Mouse (Mus musculus): ENCODE measurements around the gene Clca3a1. TPM values are rescaled to one million over a fixed set of nuclear protein-coding genes. Genes with fewer than 3 reads are reported as not detected.

Clca3a1 gene
- polyA plus RNA-seq, 1 experiment from 2014 or later, result 0.05 TPM

DNA sequence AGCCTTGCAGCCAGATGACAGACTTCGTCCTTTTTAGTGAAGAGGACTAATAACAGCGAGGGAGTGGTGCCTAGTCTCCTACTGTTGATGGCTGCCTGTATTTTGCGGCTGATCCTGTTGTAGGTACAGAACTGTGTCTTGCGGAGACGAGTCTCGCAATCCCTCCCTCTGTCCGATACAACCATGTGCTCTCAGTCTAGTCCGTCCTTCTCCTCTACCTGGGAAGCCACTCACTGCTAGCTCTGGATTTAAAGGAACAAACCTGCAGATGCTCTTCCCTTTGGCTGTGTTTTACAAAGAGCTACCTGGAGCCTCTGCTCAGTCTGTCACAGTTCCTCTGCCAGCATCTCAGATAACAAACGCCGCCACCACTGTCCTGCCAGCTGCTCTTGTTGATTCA lies 66.7 kb downstream of the Clca3a1 start:
- ATAC-seq (ENCODE audit: insufficient read depth, low FRiP score, low TSS enrichment) (no peak), DNase-seq (ENCODE audit: low spot score) (no peak)
- Histone ChIP-seq H3K4me2 (ENCODE audit: low read depth) (no peak overlapping the region), H3K9me3 (ENCODE audit: control insufficient read depth, low read length) (no peaks in the 10 kb centered on the region), H3K36me3 (ENCODE audit: control insufficient read depth, insufficient read depth, low read length) (peaks cover 11% of the 10 kb centered on the region), H3K4me1 (ENCODE audit: control insufficient read depth, insufficient read depth, low read length) (no peaks in the 10 kb centered on the region), H3K9ac (ENCODE audit: low read length) (no peak overlapping the region), H3K27ac (ENCODE audit: low read depth, low read length) (no peak overlapping the region), H3K27me3 (ENCODE audit: control insufficient read depth, insufficient read depth, low read length) (no peaks in the 10 kb centered on the region), H3K4me3 (ENCODE audit: low read depth, low read length) (no peak overlapping the region)
- WGBS, result 94% methylated on average over 10 of the region's 10 CpGs

DNA sequence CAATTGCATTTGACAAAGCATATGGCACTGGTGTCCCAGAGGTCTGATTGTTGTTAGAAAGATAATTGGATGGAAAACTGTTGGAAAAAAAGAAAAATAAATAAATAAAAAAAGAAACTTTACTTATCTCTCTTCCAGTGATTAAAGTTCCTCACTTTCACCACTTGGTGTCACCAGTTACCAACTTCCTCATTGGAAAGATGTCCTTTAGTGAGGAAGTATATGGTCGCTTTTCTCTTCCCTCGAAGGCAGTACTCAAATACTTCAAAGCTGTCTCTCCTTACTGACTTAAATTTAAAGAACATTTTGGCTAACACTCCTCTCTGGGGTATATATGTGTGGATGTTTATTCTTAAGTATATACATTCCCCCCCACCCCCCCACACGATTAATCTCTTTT lies 68.7 kb downstream of the Clca3a1 start:
- ATAC-seq (ENCODE audit: insufficient read depth, low FRiP score, low TSS enrichment), result no peak
- Histone ChIP-seq H3K36me3 (ENCODE audit: control insufficient read depth, insufficient read depth, low read length) (peaks cover 11% of the 10 kb centered on the region), H3K9me3 (ENCODE audit: control insufficient read depth, low read length) (no peaks in the 10 kb centered on the region), H3K4me1 (ENCODE audit: control insufficient read depth, insufficient read depth, low read length) (no peaks in the 10 kb centered on the region), H3K9ac (ENCODE audit: low read length) (no peak overlapping the region), H3K27me3 (ENCODE audit: control insufficient read depth, insufficient read depth, low read length) (no peaks in the 10 kb centered on the region), H3K4me2 (ENCODE audit: low read depth) (no peak overlapping the region), H3K4me3 (ENCODE audit: low read depth, low read length) (no peak overlapping the region), H3K27ac (ENCODE audit: low read depth, low read length) (no peak overlapping the region)
- DNase-seq (ENCODE audit: low spot score), result no peak
- WGBS, result 69% methylated on average over 3 of the region's 3 CpGs

DNA sequence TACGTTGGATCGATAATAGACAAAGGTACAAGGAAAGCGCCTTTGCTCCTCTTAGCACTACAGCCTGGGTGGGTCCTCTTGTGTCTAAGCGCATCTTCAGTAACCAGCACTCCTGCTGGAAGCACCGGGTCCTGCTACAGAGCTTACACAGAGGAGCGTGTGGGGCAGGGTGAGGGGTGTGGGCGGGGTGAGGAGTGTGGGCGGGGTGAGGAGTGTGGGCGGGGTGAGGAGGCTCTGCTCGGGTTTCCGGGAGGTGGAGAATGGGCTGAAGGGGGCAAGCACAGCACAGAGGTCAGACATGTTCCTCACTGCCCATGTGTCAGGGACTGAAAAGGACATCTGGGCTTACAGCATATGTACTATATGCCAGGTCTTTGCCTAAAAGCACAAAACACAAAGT lies 71.5 kb downstream of the Clca3a1 start:
- ATAC-seq (ENCODE audit: insufficient read depth, low FRiP score, low TSS enrichment), result peak; percentile 81
- 11% methylated on average over 11 of the region's 11 CpGs for WGBS
- Histone ChIP-seq H3K4me1 (ENCODE audit: control insufficient read depth, insufficient read depth, low read length) (no peaks in the 10 kb centered on the region), H3K4me2 (ENCODE audit: low read depth) (no peak overlapping the region), H3K9me3 (ENCODE audit: control insufficient read depth, low read length) (no peaks in the 10 kb centered on the region), H3K27ac (ENCODE audit: low read depth, low read length) (no peak overlapping the region), H3K4me3 (ENCODE audit: low read depth, low read length) (no peak overlapping the region), H3K27me3 (ENCODE audit: control insufficient read depth, insufficient read depth, low read length) (no peaks in the 10 kb centered on the region), H3K36me3 (ENCODE audit: control insufficient read depth, insufficient read depth, low read length) (peaks cover 4% of the 10 kb centered on the region), H3K9ac (ENCODE audit: low read length) (no peak overlapping the region)
- peak; percentile 61 for DNase-seq (ENCODE audit: low spot score)

DNA sequence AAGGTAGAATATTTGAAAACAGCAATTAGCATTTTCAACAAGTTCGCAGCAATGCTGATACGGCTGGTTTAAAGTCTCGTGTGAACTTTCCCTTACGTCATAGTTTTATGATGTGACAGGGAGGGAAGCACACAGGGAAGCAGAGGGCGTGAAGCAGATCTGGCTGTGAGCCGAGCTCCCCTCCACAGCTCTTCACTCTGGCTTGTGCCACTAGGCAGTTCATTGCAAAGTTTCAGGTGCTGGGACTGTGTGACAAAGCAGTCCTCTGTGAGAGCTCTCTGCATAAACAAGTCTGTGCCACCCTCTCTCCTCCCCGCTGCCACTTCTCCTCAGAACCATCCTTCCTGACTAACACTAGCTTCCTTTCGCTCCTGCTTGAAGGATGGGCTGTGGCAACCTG lies 72.5 kb downstream of the Clca3a1 start:
- DNase-seq (ENCODE audit: low spot score) (no peak), ATAC-seq (ENCODE audit: insufficient read depth, low FRiP score, low TSS enrichment) (0 out of 2 replicates have a peak, but pooled peaks have one; percentile 16)
- no peak overlapping the region for H3K4me3 ChIP-seq (ENCODE audit: low read depth, low read length)
- H3K4me2 ChIP-seq (ENCODE audit: low read depth), result no peak overlapping the region
- H3K27me3 ChIP-seq (ENCODE audit: control insufficient read depth, insufficient read depth, low read length), result no peaks in the 10 kb centered on the region
- 77% methylated on average over 8 of the region's 8 CpGs for WGBS
- H3K36me3 ChIP-seq (ENCODE audit: control insufficient read depth, insufficient read depth, low read length), result peaks cover 2% of the 10 kb centered on the region; the same call in 1 of the 2 replicates
- H3K9me3 ChIP-seq (ENCODE audit: control insufficient read depth, low read length), result no peaks in the 10 kb centered on the region
- no peaks in the 10 kb centered on the region for H3K4me1 ChIP-seq (ENCODE audit: control insufficient read depth, insufficient read depth, low read length)
- H3K27ac ChIP-seq (ENCODE audit: low read depth, low read length), result no peak overlapping the region
- no peak overlapping the region for H3K9ac ChIP-seq (ENCODE audit: low read length)

DNA sequence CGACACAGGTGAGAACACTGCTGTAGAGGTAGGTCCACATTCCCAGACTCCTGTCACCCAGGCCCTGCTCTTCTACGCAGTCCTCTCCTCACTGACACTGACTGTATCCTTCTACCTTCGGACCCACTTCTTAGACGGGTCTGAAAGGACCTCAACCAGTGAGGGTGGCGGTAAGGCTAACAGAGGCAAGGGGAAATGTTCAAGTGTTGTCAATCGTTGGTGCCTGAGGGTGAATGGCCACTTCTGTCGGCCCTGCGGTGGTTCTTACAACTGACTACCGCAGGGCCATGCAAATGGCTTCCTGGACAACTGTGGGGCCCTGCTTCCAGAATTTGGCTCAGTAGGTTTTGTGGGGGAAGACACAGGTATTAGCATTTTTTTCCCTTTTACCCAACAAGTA lies 73.2 kb downstream of the Clca3a1 start:
- WGBS, result 89% methylated on average over 9 of the region's 9 CpGs
- H3K4me3 ChIP-seq (ENCODE audit: low read depth, low read length), result no peak overlapping the region
- H3K4me2 ChIP-seq (ENCODE audit: low read depth), result no peak overlapping the region
- no peaks in the 10 kb centered on the region for H3K4me1 ChIP-seq (ENCODE audit: control insufficient read depth, insufficient read depth, low read length)
- no peaks in the 10 kb centered on the region for H3K36me3 ChIP-seq (ENCODE audit: control insufficient read depth, insufficient read depth, low read length)
- no peak overlapping the region for H3K9ac ChIP-seq (ENCODE audit: low read length)
- ATAC-seq (ENCODE audit: insufficient read depth, low FRiP score, low TSS enrichment) (no peak), DNase-seq (ENCODE audit: low spot score) (no peak)
- no peaks in the 10 kb centered on the region for H3K27me3 ChIP-seq (ENCODE audit: control insufficient read depth, insufficient read depth, low read length)
- no peaks in the 10 kb centered on the region for H3K9me3 ChIP-seq (ENCODE audit: control insufficient read depth, low read length)
- H3K27ac ChIP-seq (ENCODE audit: low read depth, low read length), result no peak overlapping the region

DNA sequence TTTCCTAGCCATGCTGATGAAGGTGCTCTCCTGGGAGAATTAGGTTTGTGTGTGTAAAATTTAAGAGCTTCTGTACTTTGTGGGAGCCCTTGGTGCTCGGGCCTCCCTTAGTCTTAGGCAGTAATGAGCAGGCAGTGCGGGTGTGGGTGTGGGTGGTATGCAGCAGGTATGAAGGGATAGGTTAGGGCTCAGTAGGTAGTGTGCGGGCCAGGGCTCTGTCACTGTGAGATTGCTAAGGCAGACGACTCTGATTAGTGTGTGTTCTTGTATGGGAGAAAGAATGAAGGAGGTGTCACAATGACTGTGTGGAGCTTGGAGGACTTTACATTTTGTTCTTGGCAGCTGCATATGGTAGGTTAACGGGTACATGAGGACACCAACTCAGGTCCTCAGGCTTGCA lies 74.6 kb downstream of the Clca3a1 start:
- no peak for ATAC-seq (ENCODE audit: insufficient read depth, low FRiP score, low TSS enrichment)
- Histone ChIP-seq H3K36me3 (ENCODE audit: control insufficient read depth, insufficient read depth, low read length) (no peaks in the 10 kb centered on the region), H3K4me2 (ENCODE audit: low read depth) (no peak overlapping the region), H3K9ac (ENCODE audit: low read length) (no peak overlapping the region), H3K27me3 (ENCODE audit: control insufficient read depth, insufficient read depth, low read length) (no peaks in the 10 kb centered on the region), H3K27ac (ENCODE audit: low read depth, low read length) (no peak overlapping the region), H3K4me3 (ENCODE audit: low read depth, low read length) (no peak overlapping the region), H3K9me3 (ENCODE audit: control insufficient read depth, low read length) (no peaks in the 10 kb centered on the region), H3K4me1 (ENCODE audit: control insufficient read depth, insufficient read depth, low read length) (no peaks in the 10 kb centered on the region)
- WGBS, result 89% methylated on average over 5 of the region's 5 CpGs
- no peak for DNase-seq (ENCODE audit: low spot score)

DNA sequence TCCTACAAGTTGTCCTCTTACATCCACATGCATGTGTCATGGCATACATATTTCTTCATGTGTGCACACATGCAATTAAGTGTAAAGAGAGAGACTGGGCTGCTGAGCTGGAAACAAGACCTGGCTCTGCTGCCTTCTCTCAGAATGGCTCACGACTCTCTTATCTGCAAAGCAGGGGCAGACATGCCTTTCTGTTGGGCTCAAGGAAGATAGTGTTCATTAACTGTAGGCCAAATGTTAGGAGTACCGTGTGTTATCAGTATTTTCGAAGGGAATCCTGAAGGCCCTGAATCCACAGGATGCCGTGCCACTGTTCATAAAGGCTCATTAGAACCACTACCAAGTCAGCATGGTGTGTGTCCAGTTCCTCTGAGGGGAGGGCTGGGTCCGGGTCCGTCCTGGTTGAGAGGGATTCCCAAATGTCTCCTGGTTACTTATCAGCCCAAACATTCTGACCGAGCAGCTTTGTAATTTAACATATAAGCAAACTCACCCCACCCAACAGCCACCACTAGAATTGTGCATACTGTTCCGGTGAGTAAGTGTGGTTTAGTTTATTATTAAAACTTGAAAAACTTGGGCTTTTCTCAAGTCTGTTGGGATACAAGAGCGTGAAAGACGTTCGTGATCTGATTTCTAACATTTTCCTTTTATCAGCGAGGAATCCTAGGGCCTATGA lies 77.5 kb downstream of the Clca3a1 start:
- Histone ChIP-seq H3K9ac (ENCODE audit: low read length) (no peak overlapping the region), H3K9me3 (ENCODE audit: control insufficient read depth, low read length) (no peaks in the 10 kb centered on the region), H3K4me2 (ENCODE audit: low read depth) (no peak overlapping the region), H3K27me3 (ENCODE audit: control insufficient read depth, insufficient read depth, low read length) (no peaks in the 10 kb centered on the region), H3K4me1 (ENCODE audit: control insufficient read depth, insufficient read depth, low read length) (no peaks in the 10 kb centered on the region), H3K36me3 (ENCODE audit: control insufficient read depth, insufficient read depth, low read length) (no peaks in the 10 kb centered on the region), H3K4me3 (ENCODE audit: low read depth, low read length) (no peak overlapping the region), H3K27ac (ENCODE audit: low read depth, low read length) (no peak overlapping the region)
- no peak for DNase-seq (ENCODE audit: low spot score)
- 92% methylated on average over 12 of the region's 12 CpGs for WGBS
- ATAC-seq (ENCODE audit: insufficient read depth, low FRiP score, low TSS enrichment), result no peak

DNA sequence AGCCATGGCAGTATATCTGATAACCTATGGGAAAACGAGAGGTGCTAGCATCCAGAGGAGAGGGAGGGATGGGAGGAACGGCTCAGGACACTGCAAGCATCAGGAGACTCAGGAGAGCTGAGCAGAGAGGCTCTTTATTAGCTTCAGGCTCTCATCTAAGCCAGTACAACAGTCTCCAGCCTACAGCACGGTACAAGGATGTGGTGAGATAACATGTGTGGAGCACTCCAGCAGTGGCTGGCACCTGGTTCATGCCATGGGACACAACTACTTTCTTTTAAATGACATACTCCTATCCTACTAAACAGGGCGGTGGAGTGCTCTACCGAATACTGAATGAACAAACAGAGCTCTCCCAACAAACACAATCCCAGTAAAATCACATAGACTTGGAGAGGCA lies 79.2 kb downstream of the Clca3a1 start:
- Histone ChIP-seq H3K4me1 (ENCODE audit: control insufficient read depth, insufficient read depth, low read length) (no peaks in the 10 kb centered on the region), H3K27me3 (ENCODE audit: control insufficient read depth, insufficient read depth, low read length) (no peaks in the 10 kb centered on the region), H3K4me2 (ENCODE audit: low read depth) (no peak overlapping the region), H3K27ac (ENCODE audit: low read depth, low read length) (no peak overlapping the region), H3K9me3 (ENCODE audit: control insufficient read depth, low read length) (no peaks in the 10 kb centered on the region), H3K9ac (ENCODE audit: low read length) (no peak overlapping the region), H3K4me3 (ENCODE audit: low read depth, low read length) (no peak overlapping the region), H3K36me3 (ENCODE audit: control insufficient read depth, insufficient read depth, low read length) (no peaks in the 10 kb centered on the region)
- ATAC-seq (ENCODE audit: insufficient read depth, low FRiP score, low TSS enrichment), result no peak
- DNase-seq (ENCODE audit: low spot score), result no peak
- 82% methylated on average over 5 of the region's 5 CpGs for WGBS

DNA sequence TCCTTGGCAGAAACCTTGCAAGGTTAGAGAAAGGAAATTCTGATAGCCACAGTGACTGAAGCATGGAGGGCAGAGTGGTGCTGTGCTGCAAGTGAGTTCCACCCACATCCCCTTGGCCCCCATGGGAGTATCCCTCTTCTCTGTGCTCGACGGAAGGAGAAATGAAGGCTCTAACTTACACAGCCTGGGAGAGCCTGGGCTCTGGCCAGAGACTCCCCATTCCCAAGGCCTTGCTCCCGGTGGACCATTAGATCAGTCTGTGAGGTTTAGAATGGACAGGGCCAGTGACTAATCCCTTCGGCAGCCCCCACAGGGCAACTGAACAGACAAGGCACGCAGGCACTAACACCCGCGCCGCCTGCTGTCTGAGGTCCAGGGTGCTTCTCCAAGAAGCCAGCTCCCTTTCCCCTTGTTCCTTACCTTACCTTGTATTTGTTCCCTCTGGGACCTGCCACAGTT lies 81.0 kb downstream of the Clca3a1 start:
- H3K4me1 ChIP-seq (ENCODE audit: control insufficient read depth, insufficient read depth, low read length), result no peaks in the 10 kb centered on the region
- ATAC-seq (ENCODE audit: insufficient read depth, low FRiP score, low TSS enrichment) (no peak), DNase-seq (ENCODE audit: low spot score) (no peak)
- H3K27me3 ChIP-seq (ENCODE audit: control insufficient read depth, insufficient read depth, low read length), result no peaks in the 10 kb centered on the region
- no peaks in the 10 kb centered on the region for H3K36me3 ChIP-seq (ENCODE audit: control insufficient read depth, insufficient read depth, low read length)
- no peak overlapping the region for H3K27ac ChIP-seq (ENCODE audit: low read depth, low read length)
- 92% methylated on average over 8 of the region's 8 CpGs for WGBS
- no peak overlapping the region for H3K4me3 ChIP-seq (ENCODE audit: low read depth, low read length)
- no peaks in the 10 kb centered on the region for H3K9me3 ChIP-seq (ENCODE audit: control insufficient read depth, low read length)
- no peak overlapping the region for H3K9ac ChIP-seq (ENCODE audit: low read length)
- no peak overlapping the region for H3K4me2 ChIP-seq (ENCODE audit: low read depth)
